Mouse (Mus musculus): ENCODE results near the gene Pgbd5. TPM values are rescaled to one million over a fixed set of nuclear protein-coding genes. Genes with fewer than 3 reads are reported as not detected.

Gene Pgbd5
- total and polyA plus RNA-seq, 3 experiments: 0.89 to 3.9 (median 3.1) TPM

- Histone ChIP-seq H3K9me3 (replicated peaks; ENCODE audit: low read length) (no peaks in the 10 kb centered on the region), H3K27ac (ENCODE audit: insufficient read depth, low read depth) (no peak overlapping the region), H3K9ac (ENCODE audit: insufficient read depth, low read depth) (no peak overlapping the region), H3K36me3 (replicated peaks in 1 of 2; ENCODE audit: control insufficient read depth in 1 of 2, insufficient read depth in 1 of 2, low read length in 1 of 2) (no peaks in the 10 kb centered on the region), H3K4me2 (ENCODE audit: insufficient read depth, low read depth, poor library complexity, severe bottlenecking) (no peak overlapping the region), H3K4me3 (replicated peaks in 1 of 3; ENCODE audit: low read depth in 2 of 3, low read length in 2 of 3, poor library complexity in 1 of 3) (no peak overlapping the region), H3K79me2 (replicated peaks; ENCODE audit: control insufficient read depth, extremely low read depth, insufficient read depth, poor library complexity, severe bottlenecking) (no peaks in the 10 kb centered on the region), H3K4me1 (ENCODE audit: control insufficient read depth in 1 of 2, insufficient read depth in 2 of 2) (peaks cover 3 to 42% of the 10 kb centered on the region in 2 experiments; a peak in 3 of 4 replicates), H3K27me3 (replicated peaks) (no peaks in the 10 kb centered on the region)
- DNase-seq (ENCODE audit: extremely low read depth): no peak
- TF ChIP-seq HCFC1 (IDR thresholded peaks at IDR 0.05; ENCODE audit: low read depth, low read length) (no peak), JUND (conservative IDR thresholded peaks at IDR 0.05; ENCODE audit: low read depth, low read length) (no peak), E2F4 (IDR thresholded peaks at IDR 0.05; ENCODE audit: insufficient replicate concordance, low read depth, low read length) (no peak), PAX5 (IDR thresholded peaks at IDR 0.05; ENCODE audit: low read length) (no peak), CHD2 (IDR thresholded peaks at IDR 0.05; ENCODE audit: low read length) (no peak), MAX (IDR thresholded peaks at IDR 0.05; ENCODE audit: low read length) (no peak), RAD21 (IDR thresholded peaks at IDR 0.05; ENCODE audit: low read depth, low read length) (no peak), EP300 (IDR thresholded peaks at IDR 0.05; ENCODE audit: low read length) (no peak), MAFK (IDR thresholded peaks at IDR 0.05; ENCODE audit: insufficient replicate concordance, low read length) (no peak), POLR2AphosphoS2 (IDR thresholded peaks at IDR 0.05; ENCODE audit: low read depth, low read length) (no peak), ZKSCAN1 (IDR thresholded peaks at IDR 0.05; ENCODE audit: borderline replicate concordance, low read depth, low read length) (no peak), UBTF (IDR thresholded peaks at IDR 0.05; ENCODE audit: low read depth, low read length) (no peak), USF2 (conservative IDR thresholded peaks at IDR 0.05; ENCODE audit: low read depth, low read length) (no peak), RCOR1 (conservative IDR thresholded peaks at IDR 0.05; ENCODE audit: low read depth, low read length) (no peak), ELF1 (IDR thresholded peaks at IDR 0.05; ENCODE audit: low read depth, low read length) (no peak), USF1 (IDR thresholded peaks at IDR 0.05; ENCODE audit: low read depth, low read length) (no peak), CTCF (conservative IDR thresholded peaks at IDR 0.05 in 1 of 2, IDR thresholded peaks at IDR 0.05 in 1 of 2; ENCODE audit: low read depth in 2 of 2, low read length in 2 of 2) (no peak), ZMIZ1 (IDR thresholded peaks at IDR 0.05; ENCODE audit: low read depth, low read length) (no peak)
- dilution Hi-C loops (cut with MboI; ENCODE audit: extremely low pct_ligation_motif_present, extremely low pct_unique_long_range_greater_than_20kb, low sequenced_read_pairs): no loop called here
- in situ Hi-C loops (cut with MboI; ENCODE audit: low pct_ligation_motif_present, low pct_unique_long_range_greater_than_20kb, low sequenced_read_pairs): no loop called here
Measured at GRCm38 (mm10) chr8:124413244-124413965, 26.1 kb downstream of the Pgbd5 start.

- H3K36me3 ChIP-seq (replicated peaks in 1 of 2; ENCODE audit: control insufficient read depth in 1 of 2, insufficient read depth in 1 of 2, low read length in 1 of 2): no peaks in the 10 kb centered on the region
Measured at GRCm38 (mm10) chr8:124412496-124413243, 26.8 kb downstream of the Pgbd5 start.

More at GRCm38 (mm10) chr8:124412496-124413243, 26.8 kb downstream of the Pgbd5 start:
- H3K79me2 ChIP-seq (replicated peaks; ENCODE audit: control insufficient read depth, extremely low read depth, insufficient read depth, poor library complexity, severe bottlenecking): no peaks in the 10 kb centered on the region
- DNase-seq (ENCODE audit: extremely low read depth): no peak
- no peaks in the 10 kb centered on the region for H3K27me3 ChIP-seq (replicated peaks)
- H3K9ac ChIP-seq (ENCODE audit: insufficient read depth, low read depth): no peak overlapping the region
- H3K4me2 ChIP-seq (ENCODE audit: insufficient read depth, low read depth, poor library complexity, severe bottlenecking): no peak overlapping the region
- peaks cover 3 to 42% of the 10 kb centered on the region in 2 experiments; a peak in 3 of 4 replicates for H3K4me1 ChIP-seq (ENCODE audit: control insufficient read depth in 1 of 2, insufficient read depth in 2 of 2)
- H3K9me3 ChIP-seq (replicated peaks; ENCODE audit: low read length): no peaks in the 10 kb centered on the region
- no peak overlapping the region for H3K4me3 ChIP-seq (replicated peaks in 1 of 3; ENCODE audit: low read depth in 2 of 3, low read length in 2 of 3, poor library complexity in 1 of 3)
- in situ Hi-C loops (cut with MboI; ENCODE audit: low pct_ligation_motif_present, low pct_unique_long_range_greater_than_20kb, low sequenced_read_pairs) (no loop called here), dilution Hi-C loops (cut with MboI; ENCODE audit: extremely low pct_ligation_motif_present, extremely low pct_unique_long_range_greater_than_20kb, low sequenced_read_pairs) (no loop called here)
- no peak for TF ChIP-seq POLR2AphosphoS2 (IDR thresholded peaks at IDR 0.05; ENCODE audit: low read depth, low read length)
- TF ChIP-seq RAD21 (IDR thresholded peaks at IDR 0.05; ENCODE audit: low read depth, low read length): no peak
- H3K27ac ChIP-seq (ENCODE audit: insufficient read depth, low read depth): no peak overlapping the region

Data from CH12.LX (cell line).